Mouse (Mus musculus) mouse trophoblast stem cell (cell line): Measurements from ENCODE around the gene Cybrd1.

ENCODE experiments used
- in situ Hi-C, 2 experiments: fragments of 300-500 bp; cut with MseI, MboI; formaldehyde crosslinking; loops; 2 replicates in 1 of 2; 3 replicates in 1 of 2; pipeline ENCODE4 v1.15.1; 2025

Cybrd1 gene

DNA sequence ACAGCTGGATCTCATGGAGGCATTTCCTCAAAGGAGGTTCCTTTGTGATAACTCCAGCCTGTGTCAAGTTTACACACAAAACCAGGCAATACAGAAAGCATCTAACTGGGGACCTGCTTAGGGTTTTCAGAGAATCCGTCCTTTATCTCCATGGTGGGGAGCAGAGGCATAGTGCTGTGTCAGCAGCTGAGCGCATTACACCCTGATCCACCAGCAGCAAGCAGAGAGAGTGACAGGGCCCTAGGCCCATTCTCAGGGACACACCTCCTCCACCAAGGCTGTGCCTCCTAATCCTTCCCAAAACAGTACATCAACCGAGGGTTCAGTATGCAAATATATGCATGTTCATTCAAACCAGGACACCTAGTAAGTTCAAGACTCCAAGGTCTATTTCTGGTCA, 55.3 kb downstream of the Cybrd1 start:
- in situ Hi-C loops: no loop called here

DNA sequence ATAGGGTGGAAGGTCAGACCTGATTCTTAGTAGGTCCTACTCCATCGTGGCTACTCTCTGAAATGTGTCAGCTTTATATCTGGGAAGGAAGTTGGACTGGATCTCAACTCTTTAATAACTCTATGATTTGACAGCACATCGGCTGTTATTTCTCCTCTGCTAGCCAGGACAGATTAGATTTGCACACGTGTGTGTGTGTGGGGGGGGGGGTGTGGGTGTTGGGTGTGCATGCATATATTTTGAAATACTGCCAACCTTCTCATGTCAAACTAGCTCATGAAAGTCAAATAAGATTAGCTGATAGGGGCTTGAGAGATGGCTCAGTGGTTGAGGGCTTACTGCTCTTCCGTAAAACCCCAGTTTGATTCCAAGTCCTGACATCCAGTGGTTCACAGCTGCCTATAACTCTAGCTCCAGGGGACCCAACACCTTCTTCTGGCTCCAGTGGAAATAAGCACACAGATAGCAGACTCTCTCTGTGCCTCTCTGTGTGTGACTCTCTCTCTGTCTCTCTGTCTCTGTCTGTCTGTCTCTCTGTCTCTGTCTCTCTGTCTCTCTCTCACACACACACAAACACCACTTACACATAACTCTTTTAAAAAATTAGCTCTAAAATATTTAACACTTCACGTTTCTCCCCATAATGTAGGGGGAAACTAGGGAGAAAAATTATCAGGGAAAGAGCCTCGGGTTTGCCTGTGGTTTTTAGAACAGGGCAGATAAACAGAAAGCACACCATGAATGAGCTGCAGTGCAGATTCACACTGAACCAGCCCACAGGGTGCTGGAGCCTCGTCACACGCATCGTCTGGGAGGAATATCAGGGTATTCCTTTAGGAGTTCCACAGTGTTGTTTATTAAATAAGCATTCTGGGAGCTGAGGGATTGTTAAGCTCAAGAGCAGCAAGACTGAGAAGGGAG, 58.9 kb downstream of the Cybrd1 start:
- in situ Hi-C loops: no loop called here

DNA sequence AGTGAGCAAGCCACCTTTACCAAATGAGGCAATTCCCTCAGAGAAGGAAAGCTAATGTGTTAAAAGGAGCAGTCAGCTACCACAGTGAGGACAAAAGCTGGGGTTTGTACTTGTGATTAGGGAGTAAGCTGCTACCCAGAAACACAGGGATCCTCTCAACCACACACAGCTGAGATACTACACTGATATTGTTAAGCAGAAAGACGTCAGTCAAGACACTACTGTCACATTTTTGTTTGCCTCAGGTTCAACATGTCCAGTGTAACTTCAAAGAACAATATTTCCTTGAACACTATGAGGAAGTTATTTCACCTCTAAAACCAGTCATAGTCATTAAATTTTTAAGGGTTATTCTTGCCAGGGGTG, 59.5 kb downstream of the Cybrd1 start:
- in situ Hi-C loops: no loop called here

DNA sequence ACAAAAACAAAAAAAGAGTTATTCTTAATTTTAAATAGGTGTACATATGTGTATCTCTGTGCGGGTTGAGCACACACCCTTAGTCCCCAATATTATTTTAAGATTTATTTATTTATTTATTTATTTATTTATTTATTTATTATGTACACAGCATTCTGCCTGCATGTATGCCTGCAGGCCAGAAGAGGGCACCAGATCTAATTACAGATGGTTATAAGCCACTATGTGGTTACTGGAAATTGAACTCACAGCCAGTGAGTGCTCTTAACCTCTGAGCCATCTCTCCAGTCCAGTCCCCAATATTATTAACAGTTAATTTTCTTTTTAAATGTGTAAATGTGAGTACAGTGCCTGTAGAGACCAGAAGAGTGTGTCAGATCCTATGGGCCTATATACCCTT, 60.0 kb downstream of the Cybrd1 start:
- in situ Hi-C loops: no loop called here

DNA sequence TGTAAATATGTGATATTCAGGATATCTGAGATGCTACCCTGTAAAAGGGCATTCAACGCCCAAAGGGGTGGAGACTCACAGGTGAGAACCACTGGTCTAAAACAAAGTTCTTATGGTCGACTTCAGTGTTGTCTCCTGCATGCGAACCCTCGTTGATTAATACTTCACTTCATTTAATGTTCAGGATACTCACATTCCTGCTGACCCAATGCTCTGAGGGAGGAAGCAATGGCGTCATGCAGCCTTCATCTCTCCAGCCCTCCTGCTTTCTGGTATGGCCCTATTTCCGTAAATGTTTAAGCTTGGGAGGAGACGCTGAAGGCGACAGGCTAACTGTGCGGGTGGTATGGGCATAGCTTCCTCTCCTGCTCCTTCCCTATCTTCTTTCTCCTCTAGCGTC, 62.0 kb downstream of the Cybrd1 start:
- in situ Hi-C loops: no loop called here

DNA sequence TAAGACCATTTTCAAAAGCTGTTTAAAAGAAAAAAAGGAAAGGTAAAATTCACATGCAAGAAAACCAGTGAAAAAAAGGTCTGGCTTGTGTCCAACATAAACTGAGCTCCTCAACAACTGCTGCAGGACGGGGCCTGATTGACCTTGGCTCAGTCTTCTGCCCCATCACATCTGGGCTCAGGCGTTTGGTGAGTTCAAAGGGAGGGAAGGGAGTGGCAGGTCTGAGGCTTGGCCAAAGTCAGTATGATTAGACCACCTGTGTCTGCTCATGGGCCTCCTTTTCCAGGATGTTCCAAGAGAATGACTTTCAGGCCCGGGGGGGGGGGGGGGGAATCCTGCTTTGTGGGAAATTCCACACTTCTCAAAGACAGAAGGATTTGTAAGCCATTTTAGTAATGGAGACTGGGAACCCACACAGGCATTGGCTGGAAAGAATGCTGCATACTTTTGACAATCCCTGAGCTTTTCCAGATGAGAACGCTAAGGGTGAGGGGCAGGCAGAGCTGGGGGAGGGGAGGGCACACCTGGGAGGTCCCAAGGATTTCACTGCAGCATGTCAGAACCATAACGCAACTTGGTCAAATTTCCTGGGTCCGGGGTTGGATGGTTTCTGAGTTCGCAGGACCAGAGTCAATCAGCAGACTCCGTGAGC, 63.0 kb downstream of the Cybrd1 start:
- in situ Hi-C loops: no loop called here

DNA sequence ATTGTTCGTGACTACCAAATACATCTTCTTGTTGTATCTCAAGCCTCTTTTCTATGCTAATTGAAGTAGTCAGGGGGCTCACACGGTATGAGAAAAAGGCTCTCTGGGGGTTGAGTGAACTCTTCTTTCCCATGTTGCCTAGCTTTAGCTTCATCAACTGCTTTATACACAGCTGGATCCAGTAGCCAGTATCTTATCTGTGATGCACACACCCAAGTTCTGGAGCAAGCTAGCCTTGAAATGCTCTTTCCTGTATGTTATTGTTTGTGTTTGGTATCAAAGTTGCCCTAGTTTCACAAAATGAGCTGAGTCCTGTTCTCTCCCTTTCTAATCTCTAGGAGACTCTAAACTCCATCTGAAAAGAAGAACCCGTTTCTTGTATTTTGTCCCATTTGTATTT, 70.2 kb downstream of the Cybrd1 start:
- in situ Hi-C loops: no loop called here

DNA sequence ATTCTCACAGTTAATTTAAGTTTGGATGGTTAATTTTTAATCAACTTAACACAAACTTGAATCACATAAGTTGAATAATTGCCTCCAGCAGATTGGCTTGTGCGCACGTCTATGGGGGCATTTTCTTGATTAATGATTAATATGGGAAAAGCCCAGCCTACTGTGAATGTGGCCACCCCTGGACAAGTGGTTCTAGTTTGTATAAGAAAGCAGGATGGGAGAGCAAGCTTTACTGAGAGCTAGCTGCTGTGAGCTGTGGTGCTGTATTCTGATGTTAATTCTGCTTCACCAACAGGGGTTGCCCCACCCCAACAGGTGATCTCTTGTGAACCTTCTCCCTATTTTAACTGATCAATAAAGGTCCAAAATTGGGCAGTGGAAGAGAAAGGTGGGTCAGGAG, 71.1 kb downstream of the Cybrd1 start:
- in situ Hi-C loops: no loop called here

DNA sequence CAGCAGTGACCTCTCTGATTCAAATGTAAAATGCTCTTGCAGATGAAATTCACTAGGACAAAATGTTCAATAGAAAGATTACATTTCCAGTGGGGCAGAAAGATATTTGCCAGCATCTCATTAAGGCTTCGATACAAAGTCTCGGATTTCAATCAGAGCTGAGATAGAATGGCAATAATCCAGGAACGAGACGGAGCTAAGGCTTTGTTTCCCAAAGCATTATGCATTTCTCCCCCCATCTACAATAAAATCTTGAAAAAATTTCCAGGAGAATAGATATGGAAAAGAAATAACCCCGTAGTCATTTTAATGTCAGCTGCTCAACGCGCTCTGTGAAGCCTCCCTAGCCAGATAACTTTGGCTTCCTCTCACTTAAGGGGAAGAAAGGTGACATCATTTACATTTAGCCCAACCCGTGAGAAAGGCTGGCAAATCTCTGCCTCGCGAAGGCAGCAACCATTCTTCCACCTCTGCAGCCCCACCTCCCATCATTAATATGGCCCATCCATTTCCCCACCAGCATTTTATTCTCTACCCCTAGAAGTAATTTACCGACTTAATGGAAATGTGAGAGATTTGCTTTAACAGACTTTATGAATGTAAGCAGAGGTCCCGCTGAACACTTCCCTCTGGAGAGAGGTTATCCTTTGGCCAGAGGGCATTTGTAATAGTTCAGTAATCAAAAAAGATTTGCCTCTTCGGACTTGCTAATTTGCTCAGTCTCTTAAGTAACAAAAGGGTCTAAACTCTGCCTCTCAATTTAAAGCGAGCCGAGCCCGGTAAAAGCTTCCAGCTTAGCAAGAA, 73.9 kb downstream of the Cybrd1 start:
- in situ Hi-C loops: no loop called here

DNA sequence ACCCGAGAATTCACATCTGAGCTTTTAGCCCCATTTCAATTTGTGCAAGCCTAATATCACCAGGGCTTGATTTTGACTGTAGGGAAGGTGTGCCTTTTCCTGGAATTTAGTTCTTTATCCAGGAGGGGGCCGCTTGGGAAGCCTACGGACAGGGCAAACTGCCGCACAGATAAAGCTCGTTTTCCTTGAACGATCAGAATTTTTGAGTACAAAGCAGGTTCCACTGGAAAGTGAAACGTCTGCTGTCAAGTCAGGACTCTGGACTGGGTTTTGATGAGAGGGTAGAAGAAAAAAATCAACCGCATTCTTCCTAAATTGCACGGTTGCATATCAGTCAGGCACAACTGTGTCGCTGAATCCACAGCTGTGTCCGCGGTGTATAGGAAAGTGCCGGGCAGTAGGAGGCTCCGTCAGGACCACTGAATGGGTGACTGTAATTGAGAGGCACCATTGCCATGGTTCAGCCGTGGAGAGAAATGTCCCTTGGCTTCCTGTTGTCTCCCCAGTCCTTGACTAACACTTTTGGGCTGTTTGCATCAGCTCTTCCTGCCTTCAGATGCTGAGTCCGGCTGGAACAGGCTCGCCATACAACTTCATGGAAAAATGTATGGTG, 74.6 kb downstream of the Cybrd1 start:
- in situ Hi-C loops: no loop called here
